Mouse (Mus musculus) limb, embryonic 14.5 days (tissue): ENCODE data around the gene Foxred1. TPM values are rescaled to one million over a fixed set of nuclear protein-coding genes. Genes with fewer than 3 reads are reported as not detected.

Experiments
- ATAC-seq: fragments of 200-750 bp; cut with Nextera tagmentation; 2 replicates; pipeline ENCODE4 v1.8.0; 2017; ENCODE audit warnings: low read depth, moderate number of reproducible peaks, moderate TSS enrichment; ENCODE audit not compliant: low FRiP score
- DNase-seq: peaks from one replicate; pipeline ENCODE4 v3.0.0-alpha.2; 2015; ENCODE audit warnings: low spot score
- H3K27ac ChIP-seq: fragments of 300-500 bp; sonication (generic); replicated peaks from 2 replicates; pipeline ENCODE4 v1.5.1; 2014; ENCODE audit warnings: low read depth, mild to moderate bottlenecking, low read length, moderate library complexity, mixed read lengths
- H3K27me3 ChIP-seq: fragments of 300-500 bp; sonication (generic); 2 replicates; pipeline ENCODE4 v1.6.1; 2014; ENCODE audit warnings: low read length, mixed read lengths; ENCODE audit not compliant: control insufficient read depth, insufficient read depth
- H3K36me3 ChIP-seq: fragments of 300-500 bp; sonication (generic); 2 replicates; pipeline ENCODE4 v1.6.1; 2014; ENCODE audit warnings: mild to moderate bottlenecking, low read length, moderate library complexity, mixed read lengths; ENCODE audit not compliant: control insufficient read depth, insufficient read depth
- H3K4me1 ChIP-seq: fragments of 300-500 bp; sonication (generic); 2 replicates; pipeline ENCODE4 v1.6.1; 2014; ENCODE audit warnings: antibody characterized with exemption, low read length, mixed read lengths; ENCODE audit not compliant: control insufficient read depth, insufficient read depth
- H3K4me2 ChIP-seq: fragments of 300-500 bp; sonication (generic); replicated peaks from 2 replicates; pipeline ENCODE4 v1.6.1; 2014; ENCODE audit warnings: low read depth, mild to moderate bottlenecking, low read length, moderate library complexity; ENCODE audit not compliant: severe bottlenecking
- H3K4me3 ChIP-seq: fragments of 300-500 bp; sonication (generic); replicated peaks from 2 replicates; pipeline ENCODE4 v1.5.1; 2014; ENCODE audit warnings: low read length
- H3K9ac ChIP-seq: fragments of 300-500 bp; sonication (generic); 2 replicates; pipeline ENCODE4 v1.6.1; 2014; ENCODE audit warnings: mild to moderate bottlenecking, low read depth, low read length, moderate library complexity; ENCODE audit not compliant: severe bottlenecking
- H3K9me3 ChIP-seq: fragments of 300-500 bp; sonication (generic); 2 replicates; pipeline ENCODE4 v1.6.1; 2016; ENCODE audit warnings: low read length; ENCODE audit not compliant: control insufficient read depth
- POLR2A ChIP-seq: fragments of 200-500 bp; IDR thresholded peaks from 2 replicates; pipeline ENCODE4 v1.8.0; 2012; ENCODE audit warnings: inconsistent platforms, mild to moderate bottlenecking, moderate library complexity, borderline replicate concordance; ENCODE audit not compliant: insufficient read depth, insufficient read length; ENCODE audit errors: extremely low read depth
- WGBS: fragments of 180-500 bp; shearing (Covaris S2); extraction: QIAGEN DNeasy Blood & Tissue Kit; methylation state at CpG from one replicate; pipeline ENCODE4 v1.1.7; 2014; 5-methylcytosine and 5-hydroxymethylcytosine counted together
- polyA plus RNA-seq, 2 experiments: library from polyadenylated mRNA; depleted of rRNA in 1 of 2; stranded (reverse) in 1 of 2; unstranded in 1 of 2; fragments of >200 nt; fragmentation: Nextera tagmentation in 1 of 2; extraction: Ambion mirVana in 1 of 2; gene quantifications; 2 replicates each; pipeline versions ENCODE4 v1.2.1 to v1.2.3; 2012 to 2014

The Foxred1 gene
- polyA plus RNA-seq, 2 experiments = 29.5 to 55.2 TPM

- H3K36me3 ChIP-seq = peaks cover 33% of the 10 kb centered on the region
- no peaks in the 10 kb centered on the region for H3K4me1 ChIP-seq
- H3K9me3 ChIP-seq = no peaks in the 10 kb centered on the region
- WGBS = 75% methylated on average over 11 of the region's 11 CpGs
- no peak overlapping the region for H3K4me3 ChIP-seq
- no peak overlapping the region for H3K9ac ChIP-seq
- H3K4me2 ChIP-seq = no peak overlapping the region
- no peak for ATAC-seq
- no peak overlapping the region for H3K27ac ChIP-seq
- no peak for TF ChIP-seq POLR2A
- DNase-seq = no peak
- no peaks in the 10 kb centered on the region for H3K27me3 ChIP-seq
Observed at GRCm38 (mm10) chr9:35192983-35193542, 17.8 kb downstream of the Foxred1 start.

GRCm38 (mm10) chr9:35188700-35189099, 22.2 kb downstream of the Foxred1 start:
- peaks cover 46% of the 10 kb centered on the region for H3K36me3 ChIP-seq
- no peaks in the 10 kb centered on the region for H3K4me1 ChIP-seq
- ATAC-seq (no peak), DNase-seq (no peak)
- no peak overlapping the region for H3K4me2 ChIP-seq
- H3K4me3 ChIP-seq = no peak overlapping the region
- H3K9ac ChIP-seq = no peak overlapping the region
- 77% methylated on average over 22 of the region's 22 CpGs for WGBS
- no peak overlapping the region for H3K27ac ChIP-seq
- no peaks in the 10 kb centered on the region for H3K9me3 ChIP-seq
- no peaks in the 10 kb centered on the region for H3K27me3 ChIP-seq
- TF ChIP-seq POLR2A = no peak

- no peaks in the 10 kb centered on the region for H3K9me3 ChIP-seq
- no peaks in the 10 kb centered on the region for H3K27me3 ChIP-seq
- H3K4me1 ChIP-seq = no peaks in the 10 kb centered on the region
- H3K9ac ChIP-seq = no peak overlapping the region
- no peak for TF ChIP-seq POLR2A
- H3K4me3 ChIP-seq = no peak overlapping the region
- H3K36me3 ChIP-seq = peaks cover 46% of the 10 kb centered on the region
- 86% methylated on average over 10 of the region's 10 CpGs for WGBS
- ATAC-seq (no peak), DNase-seq (no peak)
- H3K4me2 ChIP-seq = no peak overlapping the region
- H3K27ac ChIP-seq = no peak overlapping the region
Observed at GRCm38 (mm10) chr9:35187351-35187903, 23.4 kb downstream of the Foxred1 start.

GRCm38 (mm10) chr9:35186430-35186829, 24.4 kb downstream of the Foxred1 start:
- H3K36me3 ChIP-seq = peaks cover 45% of the 10 kb centered on the region
- 75% methylated on average over 4 of the region's 4 CpGs for WGBS
- no peaks in the 10 kb centered on the region for H3K9me3 ChIP-seq
- no peak for TF ChIP-seq POLR2A
- no peaks in the 10 kb centered on the region for H3K27me3 ChIP-seq
- H3K9ac ChIP-seq = no peak overlapping the region
- H3K4me3 ChIP-seq = no peak overlapping the region
- no peak overlapping the region for H3K27ac ChIP-seq
- no peaks in the 10 kb centered on the region for H3K4me1 ChIP-seq
- DNase-seq = no peak
- H3K4me2 ChIP-seq = no peak overlapping the region
- ATAC-seq = no peak

- Histone ChIP-seq H3K36me3 (peaks cover 16% of the 10 kb centered on the region), H3K9me3 (no peaks in the 10 kb centered on the region), H3K4me2 (no peak overlapping the region), H3K4me1 (no peaks in the 10 kb centered on the region), H3K9ac (no peak overlapping the region), H3K4me3 (no peak overlapping the region), H3K27me3 (no peaks in the 10 kb centered on the region), H3K27ac (no peak overlapping the region)
- ATAC-seq (no peak), DNase-seq (no peak)
- 74% methylated on average over 5 of the region's 5 CpGs for WGBS
- TF ChIP-seq POLR2A = no peak
Observed at GRCm38 (mm10) chr9:35183359-35183758, 27.5 kb downstream of the Foxred1 start.
